18 mouse cellular contexts compared by ENCODE assay signal in genomic region chr16:43515538-43515937, GRCm38 (mm10).
DNase-seq lines count a peak whose midpoint lies in the region; TF ChIP-seq lines count a peak whose summit lies in the region.
"Had no signal": no experiment of that assay in that cellular context is flagged by ENCODE, and none has a peak within 500 bp of the region (broad histone marks: within the 10 kb centered on the region; RNA-seq: fewer than 3 reads in every experiment).

No protein-coding gene starts in this region.

- no peak for TF ChIP-seq CTCF in gastrocnemius, adult 2 months (IDR thresholded peaks at IDR 0.05)
- no peak for TF ChIP-seq CTCF in left cerebral cortex, adult 2 months (IDR thresholded peaks at IDR 0.05)
- TF ChIP-seq CTCF in olfactory bulb, adult 2 months (IDR thresholded peaks at IDR 0.05; ENCODE audit: insufficient read depth, low read depth, low read length), result no peak

- no peak for DNase-seq in gastrocnemius, adult 2 months
- no peak for DNase-seq in gastrocnemius, postnatal 10 days
- no peak for DNase-seq in left cerebral cortex, adult 2 months (ENCODE audit: extremely low spot score in 1 of 2, low spot score in 2 of 2)
- DNase-seq in left cerebral cortex, postnatal 36 days (ENCODE audit: low spot score in 2 of 2), result no peak
- peak; percentile 80 for DNase-seq in Muller cell, postnatal 12 days (ENCODE audit: inconsistent ontology term)
- no peak for DNase-seq in testis, postnatal 14 days (ENCODE audit: low spot score)
- DNase-seq: adrenal gland, postnatal 10 days; cerebellum, adult 8-10 months; gastrocnemius, postnatal 36 days; kidney, adult 9 months; kidney, postnatal 4 days; liver, embryonic 13.5 days; right cerebral cortex, postnatal 14 days had no signal

- peak overlapping the region; percentile 75 for H3K27ac ChIP-seq in gastrocnemius, adult 2 months
- peak overlapping the region; percentile 45; the same call in 1 of the 2 replicates for H3K27ac ChIP-seq in left cerebral cortex, adult 2 months
- H3K27ac ChIP-seq in olfactory bulb, adult 2 months (ENCODE audit: insufficient read depth, low read depth, low read length), result peak overlapping the region; percentile 59; the same call in 1 of the 2 replicates
- H3K27ac ChIP-seq: embryonic facial prominence, embryonic 13.5 days; liver, embryonic 13.5 days; lung, embryonic 15.5 days; midbrain, embryonic 13.5 days; stomach, embryonic 15.5 days had no signal

- whole genome bisulfite sequencing in olfactory bulb, adult 2 months, result 48% methylated on average over 4 of the region's 4 CpGs

- H3K4me1 ChIP-seq in olfactory bulb, adult 2 months (ENCODE audit: control insufficient read depth, insufficient read depth, low read length), result peaks cover 7% of the 10 kb centered on the region
- H3K4me1 ChIP-seq: embryonic facial prominence, embryonic 13.5 days; liver, embryonic 13.5 days; lung, embryonic 15.5 days; stomach, embryonic 15.5 days had no signal

- peak overlapping the region; percentile 51 for H3K4me3 ChIP-seq in gastrocnemius, adult 2 months
- no peak overlapping the region for H3K4me3 ChIP-seq in left cerebral cortex, adult 2 months
- no peak overlapping the region for H3K4me3 ChIP-seq in olfactory bulb, adult 2 months (ENCODE audit: insufficient read depth, low read depth, low read length)
- H3K4me3 ChIP-seq: embryonic facial prominence, embryonic 13.5 days; liver, embryonic 13.5 days; lung, embryonic 15.5 days; midbrain, embryonic 13.5 days; stomach, embryonic 15.5 days had no signal

- no peak for TF ChIP-seq POLR2A in olfactory bulb, adult 2 months (IDR thresholded peaks at IDR 0.05; ENCODE audit: insufficient read depth, low read depth, low read length)

- intact Hi-C loops in gastrocnemius, adult 2 months (cut with DNase I), result loop anchor here (2.0 kb wide), 1 partner anchor 15 kb away; no protein-coding TSS in a partner anchor
- intact Hi-C loops in left cerebral cortex, adult 2 months (cut with DNase I), result no loop called here
- intact Hi-C loops in left cerebral cortex, postnatal 36 days (cut with DNase I), result no loop called here
